Mouse (Mus musculus) gastrocnemius, postnatal 4 days (tissue): ENCODE results near the gene Eef1akmt3. TPM values are rescaled to one million over a fixed set of nuclear protein-coding genes. Genes with fewer than 3 reads are reported as not detected.

ENCODE experiments used
- DNase-seq, 2 experiments: peaks; one replicate each; pipeline ENCODE4 v3.0.0; 2021 to 2022; ENCODE audit warnings: low spot score in 2 of 2, mixed read lengths in 2 of 2
- total RNA-seq, 2 experiments: library from RNA; stranded (reverse); gene quantifications; 2 replicates each; pipeline ENCODE4 v1.2.3; 2021

Eef1akmt3 gene
- total RNA-seq, 2 experiments from 2014 or later = 0.78 to 1.1 TPM

DNA sequence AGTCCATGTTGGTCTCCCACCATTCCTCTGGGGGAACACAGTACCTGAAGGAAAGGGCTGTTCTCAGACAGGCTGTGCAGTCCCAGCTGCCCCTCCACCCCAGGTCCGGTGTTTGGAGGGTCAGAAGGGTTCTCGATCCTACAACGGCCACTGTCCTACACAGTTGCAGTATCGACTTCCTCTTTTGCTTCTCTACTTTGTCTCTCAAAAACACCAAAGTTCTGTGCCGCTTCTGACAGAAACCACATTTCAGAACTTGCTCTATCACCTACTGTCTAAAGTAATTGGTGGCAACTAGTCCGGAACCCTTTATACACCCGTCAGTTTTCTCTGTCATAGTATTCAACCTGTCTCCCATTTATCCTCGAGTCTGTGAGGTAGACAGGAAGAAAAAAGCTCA is 14.1 kb upstream of the Eef1akmt3 start:
- no peak for DNase-seq

DNA sequence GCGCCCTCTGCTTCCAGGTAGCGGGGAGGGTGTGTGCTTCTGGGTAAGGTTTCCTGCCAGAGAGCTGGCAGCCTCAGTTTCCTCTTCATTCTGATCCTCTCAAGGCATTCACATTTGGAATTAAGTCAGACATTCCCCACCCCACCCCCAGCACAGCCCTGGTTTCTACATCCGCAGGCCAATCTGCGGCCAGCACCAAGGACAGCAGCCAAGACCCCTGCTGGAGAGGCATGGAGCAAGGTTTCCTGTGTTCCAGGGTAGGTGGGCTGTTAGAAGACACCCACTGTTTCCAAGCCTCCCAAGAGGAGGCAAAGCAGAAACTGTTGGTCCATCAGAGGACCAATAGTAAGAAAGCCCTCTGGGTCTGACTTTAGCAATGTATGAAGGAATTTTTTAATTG is 13.3 kb upstream of the Eef1akmt3 start:
- DNase-seq = no peak

DNA sequence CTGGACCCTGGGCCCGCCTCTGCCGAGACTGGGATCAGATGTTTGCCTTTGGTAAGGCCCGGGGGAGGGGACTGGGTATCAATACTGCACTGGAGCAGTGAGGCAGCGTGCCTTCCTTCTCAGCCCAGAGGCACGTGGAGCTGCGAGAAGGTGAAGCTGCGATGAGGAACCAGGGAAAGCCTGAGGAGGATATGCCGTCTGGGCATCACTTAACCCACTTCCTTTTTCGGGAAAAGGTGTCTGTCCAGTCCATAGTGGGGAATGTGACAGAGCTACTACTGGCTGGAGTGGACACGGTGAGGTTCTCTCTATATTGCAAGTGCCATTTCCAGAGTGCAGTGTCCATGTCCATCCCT is 8.8 kb upstream of the Eef1akmt3 start:
- DNase-seq = no peak

DNA sequence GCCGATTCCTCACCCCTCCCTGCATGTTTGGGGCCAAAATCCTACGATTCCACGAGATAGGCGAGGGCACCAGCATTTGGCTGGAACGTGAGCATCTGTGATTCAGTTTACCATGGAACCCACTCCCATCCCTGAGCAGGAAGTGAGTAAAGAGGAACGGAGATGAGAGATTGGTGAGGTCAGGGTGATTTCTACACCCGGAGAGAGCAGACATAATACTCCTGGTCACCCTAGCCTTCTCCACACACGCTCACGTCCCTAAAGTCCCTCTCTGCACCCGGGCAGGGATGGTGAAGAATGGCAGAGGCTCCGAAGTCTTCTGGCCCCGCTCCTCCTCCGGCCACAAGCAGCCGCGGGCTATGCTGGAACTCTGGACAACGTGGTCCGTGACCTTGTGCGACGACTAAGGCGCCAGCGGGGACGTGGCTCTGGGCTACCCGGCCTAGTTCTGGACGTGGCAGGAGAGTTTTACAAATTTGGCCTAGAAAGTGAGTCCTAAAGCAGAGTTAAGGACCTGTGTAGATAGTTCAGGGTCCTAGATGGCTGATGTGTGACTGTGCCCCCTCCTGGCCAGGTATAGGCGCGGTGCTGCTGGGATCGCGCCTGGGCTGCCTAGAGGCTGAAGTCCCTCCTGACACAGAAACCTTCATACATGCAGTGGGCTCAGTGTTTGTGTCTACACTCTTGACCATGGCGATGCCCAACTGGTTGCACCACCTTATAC is 8.2 kb upstream of the Eef1akmt3 start:
- DNase-seq = no peak

DNA sequence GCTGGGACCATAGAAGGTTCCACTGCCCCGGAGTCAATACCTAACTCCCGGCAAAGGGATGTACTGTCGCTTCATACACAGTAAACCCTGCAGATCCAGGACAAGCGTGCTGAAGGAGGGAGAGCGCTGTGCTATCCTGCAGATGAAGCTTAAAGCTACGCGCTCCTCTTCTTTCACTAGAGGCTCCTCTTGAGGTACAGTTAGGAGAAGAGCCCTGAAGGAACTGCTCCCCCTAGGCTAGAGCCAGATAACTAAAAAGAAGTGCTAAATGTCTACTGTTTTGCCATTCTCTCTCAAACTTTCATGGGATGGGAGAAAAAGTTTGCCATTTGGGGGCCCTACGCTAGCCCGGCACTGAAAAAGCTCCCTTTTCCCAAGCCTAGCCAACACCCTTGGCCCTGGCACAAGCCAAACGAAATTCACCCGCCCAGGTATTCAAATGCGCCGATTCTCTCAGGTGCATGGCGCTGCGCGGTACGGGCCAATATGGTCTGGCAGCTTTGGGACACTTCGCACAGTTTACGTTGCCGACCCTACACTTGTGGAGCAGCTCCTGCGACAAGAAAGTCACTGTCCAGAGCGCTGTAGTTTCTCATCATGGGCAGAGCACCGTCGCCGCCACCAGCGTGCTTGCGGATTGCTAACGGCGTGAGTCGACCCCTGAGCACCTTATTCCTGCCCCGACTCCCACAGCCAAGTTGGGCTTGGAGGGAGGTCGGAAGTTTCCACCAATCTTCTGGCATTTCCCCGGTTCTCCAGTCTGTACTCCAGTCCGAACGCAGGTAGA is 7.5 kb upstream of the Eef1akmt3 start:
- DNase-seq = no peak

DNA sequence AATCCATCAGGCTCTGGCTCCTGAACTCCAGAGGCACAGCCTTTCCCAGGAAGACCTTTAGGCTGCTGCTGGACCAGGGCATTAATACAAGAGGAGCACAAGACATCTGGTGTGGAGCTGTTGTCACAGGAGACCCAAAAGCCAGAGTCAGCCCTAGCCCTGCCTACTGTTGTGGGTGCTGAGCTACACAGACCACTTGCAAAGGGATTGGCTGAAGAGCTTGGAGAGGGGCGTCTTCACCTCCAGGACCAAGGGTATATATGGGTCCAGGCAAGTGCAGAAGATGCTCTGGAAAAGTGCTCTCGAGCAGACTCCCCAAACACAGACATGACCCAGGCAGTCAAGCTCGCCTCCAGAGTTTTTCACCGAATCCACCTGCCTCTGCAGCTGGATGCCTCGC is 6.6 kb upstream of the Eef1akmt3 start, which contains the start of gene Cyp27b1:
Gene Cyp27b1 (plus strand): TSS at position 297 of the 400 bp plus-strand sequence.
- DNase-seq = no peak

DNA sequence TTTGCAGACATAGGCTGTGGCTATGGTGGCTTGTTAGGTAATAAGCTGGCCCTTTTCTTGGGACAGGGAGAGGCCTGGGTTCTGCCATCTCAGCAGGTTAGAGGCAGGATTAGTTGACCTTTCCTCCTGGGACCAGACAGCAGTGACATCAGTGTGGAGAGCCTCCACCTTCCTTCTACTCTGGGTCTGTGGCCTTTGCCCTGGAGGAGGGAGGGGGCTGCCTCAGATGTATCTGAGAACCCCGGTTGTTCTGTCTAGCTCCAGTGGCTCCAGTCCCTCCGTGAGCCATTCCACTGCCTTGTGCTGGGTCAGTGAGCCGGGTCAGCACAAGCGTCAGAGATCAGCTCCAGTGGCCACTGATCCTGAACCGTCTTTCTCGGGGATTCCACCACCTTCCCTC is 1.9 kb upstream of the Eef1akmt3 start:
- DNase-seq = no peak

DNA sequence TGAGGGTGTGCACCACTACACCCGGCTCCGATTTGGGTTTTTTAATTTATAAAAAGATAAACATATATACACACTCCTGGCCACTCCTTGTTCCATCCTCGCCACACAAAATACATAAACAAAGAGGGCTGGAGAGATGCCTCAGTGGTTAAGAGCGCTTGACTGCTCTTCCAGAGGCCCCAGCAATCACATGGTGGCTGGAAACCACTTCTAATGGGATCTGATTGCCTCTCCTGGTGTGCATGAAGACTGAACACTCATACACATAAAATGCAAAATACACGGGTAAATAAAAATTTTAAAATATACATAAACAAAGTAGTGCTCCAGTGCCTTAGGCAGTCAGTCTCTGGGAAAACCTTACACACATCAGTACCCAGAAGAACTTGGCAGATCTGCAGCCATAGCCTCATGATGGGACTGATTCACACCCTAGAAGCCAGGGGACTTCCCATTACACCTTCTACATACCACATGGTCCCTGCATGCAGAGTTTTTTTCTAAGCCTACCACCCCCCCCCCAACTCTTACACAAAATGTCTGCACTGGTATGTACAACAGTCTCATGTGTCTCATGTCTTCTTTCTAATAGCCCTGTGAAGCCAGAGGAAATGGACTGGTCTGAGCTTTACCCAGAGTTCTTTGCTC is 1.3 kb upstream of the Eef1akmt3 start:
- no peak for DNase-seq

DNA sequence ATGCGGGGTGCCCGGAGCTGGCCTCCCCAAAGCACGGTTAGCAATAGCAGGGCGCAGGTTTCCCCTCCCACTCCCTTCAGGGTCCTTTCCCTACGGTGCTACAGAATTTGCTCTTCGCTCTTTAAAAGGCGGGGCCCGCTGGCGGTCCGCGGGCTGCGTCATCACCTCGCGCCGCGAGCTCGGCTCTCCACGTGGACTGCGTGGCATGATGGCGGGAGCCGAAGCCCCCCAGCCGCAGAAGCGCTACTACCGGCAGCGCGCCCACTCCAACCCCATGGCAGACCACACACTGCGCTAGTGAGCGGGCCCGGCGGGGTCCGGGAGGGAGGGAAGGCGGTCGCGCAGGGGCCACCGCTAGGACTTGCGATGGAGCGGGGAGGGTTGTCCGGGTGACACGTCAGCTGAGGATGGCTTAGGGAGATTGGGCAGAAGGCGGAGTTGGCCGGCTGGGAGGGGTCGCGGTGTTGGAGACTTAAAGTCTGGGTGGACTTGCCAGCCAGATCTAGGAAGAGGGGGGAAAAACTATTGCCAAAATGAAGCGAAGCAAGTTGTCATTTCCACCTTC is 543 bp upstream of the Eef1akmt3 start:
- DNase-seq = peak; percentile 81 to 93

DNA sequence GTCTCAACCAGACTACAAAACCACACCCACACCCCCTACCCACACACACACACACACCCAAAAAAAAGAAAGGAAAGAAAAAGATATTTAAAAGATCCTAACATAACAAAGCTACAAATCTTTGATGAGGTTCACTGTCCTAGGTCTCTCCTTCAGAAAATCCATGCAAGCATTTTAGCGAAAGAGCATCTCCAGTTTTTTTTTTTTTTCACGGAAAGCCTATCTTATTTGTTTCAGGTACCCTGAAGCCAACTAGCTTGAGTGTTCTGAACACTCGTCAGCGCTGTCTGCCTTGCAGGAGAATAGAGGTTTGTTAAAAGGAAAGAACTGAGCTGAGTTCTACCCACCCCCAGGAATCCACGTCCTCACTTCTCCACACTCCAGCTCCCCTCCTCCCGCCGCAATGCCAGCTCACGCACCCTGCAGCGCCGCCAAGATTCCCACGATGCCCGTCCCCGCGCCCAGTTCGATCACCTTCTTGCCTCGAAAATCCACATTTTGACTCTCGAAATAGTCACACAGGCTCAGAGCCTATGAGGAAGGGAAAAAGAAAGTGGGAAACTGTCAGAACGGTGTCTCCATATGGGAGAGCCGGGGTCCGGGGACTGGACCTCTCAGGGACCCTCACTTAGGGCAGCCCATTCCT is 621 bp downstream of the Eef1akmt3 start:
- DNase-seq = peak in 1 of 2 experiments; percentile 43

DNA sequence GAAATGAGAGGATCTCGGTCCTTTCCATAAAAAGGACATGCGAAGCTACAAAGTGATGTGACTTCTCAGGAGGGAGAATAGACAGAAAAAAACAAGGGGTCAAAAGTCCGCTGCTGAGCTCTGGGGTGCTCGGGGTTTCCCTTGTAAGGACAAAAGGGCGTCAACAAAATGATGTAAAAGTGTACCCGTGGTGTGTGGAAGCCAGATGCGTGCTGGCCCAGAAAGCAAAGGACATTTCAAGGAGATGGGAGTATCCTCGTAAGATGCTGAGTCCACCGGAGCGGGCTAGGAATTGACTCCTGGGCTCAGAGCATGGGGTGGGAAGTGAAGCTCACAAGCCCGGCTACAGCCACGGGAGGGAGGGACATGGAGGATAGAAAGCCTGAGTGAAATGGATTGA is 3.7 kb downstream of the Eef1akmt3 start:
- DNase-seq = no peak

DNA sequence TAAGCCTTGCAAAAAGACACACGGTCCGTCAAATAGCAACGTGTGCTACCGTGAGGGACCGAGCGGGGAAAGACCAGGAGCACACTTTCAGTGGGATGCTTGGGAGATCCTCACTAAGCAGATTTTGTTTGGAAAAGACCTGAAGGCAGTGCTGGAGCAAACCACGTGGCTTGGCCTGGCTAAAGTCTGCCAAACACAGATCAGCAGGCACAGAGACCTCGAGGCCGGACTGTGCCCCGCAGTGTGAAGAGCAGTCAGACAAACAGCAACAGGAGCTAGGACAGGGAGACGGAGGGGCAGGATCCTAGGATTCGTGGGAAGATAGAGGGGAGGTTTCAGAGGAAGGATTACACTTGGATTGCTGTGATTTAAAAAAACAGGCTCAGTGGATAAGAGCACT is 5.0 kb downstream of the Eef1akmt3 start:
- no peak for DNase-seq

DNA sequence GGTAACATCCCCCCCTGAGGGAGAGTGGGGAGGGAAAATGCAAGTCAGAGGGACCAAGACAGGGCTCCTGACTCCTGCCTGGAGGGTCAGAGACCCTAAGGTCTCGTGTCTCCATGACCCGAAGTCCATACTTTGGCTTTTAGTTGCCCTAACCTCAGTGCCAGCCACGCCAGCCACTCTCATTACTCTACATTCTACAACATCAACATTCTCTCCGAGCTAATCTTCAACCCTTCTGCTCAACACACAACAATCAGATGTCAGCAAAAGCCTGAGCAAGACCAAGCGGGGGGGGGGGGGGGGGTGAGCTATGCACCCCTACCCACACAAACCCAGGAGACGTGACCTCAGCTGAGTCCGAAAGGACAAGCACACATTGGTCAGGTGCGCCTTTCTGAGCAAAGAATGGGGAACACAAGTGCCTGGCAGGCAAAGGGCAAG is 8.0 kb downstream of the Eef1akmt3 start:
- DNase-seq = no peak

DNA sequence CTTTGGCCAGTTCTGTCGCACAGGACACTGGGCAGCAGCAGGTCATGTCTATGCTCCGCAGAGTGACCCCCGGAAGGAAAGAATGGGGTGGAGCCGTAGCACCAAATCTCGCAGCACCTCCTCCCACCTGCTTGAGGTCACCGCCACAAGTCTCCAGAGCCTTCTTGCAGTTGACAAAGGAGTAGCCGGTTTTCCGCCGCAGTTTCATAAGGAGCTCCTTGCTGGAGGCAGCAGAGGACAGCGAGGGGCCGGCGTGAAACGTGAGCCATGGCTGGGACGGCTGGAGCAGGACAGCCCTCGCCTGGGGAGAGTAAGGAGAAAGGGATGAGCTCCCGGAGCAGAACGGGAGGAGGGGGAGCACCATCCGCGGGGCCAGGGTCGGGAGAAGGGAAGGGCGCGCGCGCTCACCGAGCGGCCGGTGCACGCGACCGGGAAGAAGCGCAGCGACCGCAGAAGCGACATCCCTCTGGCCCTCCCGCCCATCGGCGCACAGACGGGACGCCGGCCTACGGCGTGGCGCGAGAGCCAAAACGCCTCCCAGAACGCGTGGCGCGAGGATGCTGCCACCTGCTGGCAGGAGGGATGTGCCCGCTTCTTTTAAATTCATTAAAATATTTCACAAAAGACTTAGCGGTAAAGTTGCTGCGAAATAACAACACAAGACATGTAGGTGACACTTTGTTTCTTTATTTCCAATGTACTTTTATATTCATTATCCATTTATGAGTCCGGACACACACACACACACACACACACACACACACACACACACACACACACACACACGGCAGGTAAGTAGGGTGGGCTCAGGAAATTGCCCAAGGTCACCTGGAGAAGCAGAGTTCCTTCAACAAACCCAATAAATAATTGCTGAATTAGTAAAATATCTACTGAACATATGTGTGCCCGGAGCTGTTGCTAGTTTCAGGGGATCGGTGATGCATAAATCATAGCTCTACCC is 10.7 kb downstream of the Eef1akmt3 start, which contains the start of gene Tsfm:
Gene Tsfm (minus strand): TSS at position 505 of the 961 bp plus-strand sequence.
- peak; percentile 93 to 94 for DNase-seq

DNA sequence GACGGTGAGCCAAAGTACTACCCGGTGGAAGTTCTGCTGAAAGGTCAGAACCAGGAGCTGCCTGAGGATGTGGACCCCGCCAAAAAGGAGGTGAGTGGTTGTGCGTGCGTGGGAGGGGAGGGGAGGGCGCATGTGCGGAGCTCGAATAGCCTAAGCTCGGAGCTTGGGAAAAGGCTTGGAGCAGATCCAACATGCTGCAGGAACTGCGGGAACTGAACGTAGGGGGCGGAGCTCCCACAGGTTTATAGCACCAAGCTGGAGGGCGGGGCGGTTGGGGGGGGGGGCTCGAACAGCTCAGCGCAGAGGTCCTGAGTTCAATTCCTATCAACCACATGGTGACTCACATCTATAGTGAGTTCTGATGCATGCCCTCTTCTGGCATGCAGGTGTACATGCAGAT is 22.9 kb downstream of the Eef1akmt3 start:
- no peak for DNase-seq

DNA sequence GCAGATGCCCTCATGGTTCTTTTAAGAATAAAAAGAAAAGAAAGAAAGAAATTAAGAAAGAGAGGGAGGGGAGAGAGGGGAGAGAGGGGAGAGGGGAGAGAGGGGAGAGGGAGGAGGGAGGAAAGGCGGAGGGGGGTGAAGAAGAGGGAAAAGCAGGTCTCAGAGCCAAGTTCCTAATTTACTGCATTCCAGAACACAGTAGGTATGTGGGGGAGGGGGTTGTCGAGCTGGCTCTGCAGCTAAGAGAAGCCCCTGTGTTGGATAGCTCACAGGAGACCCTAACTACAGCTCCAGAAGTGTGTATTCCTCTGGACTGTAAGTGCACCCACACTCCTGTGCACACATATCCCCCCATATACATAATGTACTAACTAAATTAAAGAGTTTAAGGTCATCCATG is 24.2 kb downstream of the Eef1akmt3 start:
- no peak for DNase-seq

DNA sequence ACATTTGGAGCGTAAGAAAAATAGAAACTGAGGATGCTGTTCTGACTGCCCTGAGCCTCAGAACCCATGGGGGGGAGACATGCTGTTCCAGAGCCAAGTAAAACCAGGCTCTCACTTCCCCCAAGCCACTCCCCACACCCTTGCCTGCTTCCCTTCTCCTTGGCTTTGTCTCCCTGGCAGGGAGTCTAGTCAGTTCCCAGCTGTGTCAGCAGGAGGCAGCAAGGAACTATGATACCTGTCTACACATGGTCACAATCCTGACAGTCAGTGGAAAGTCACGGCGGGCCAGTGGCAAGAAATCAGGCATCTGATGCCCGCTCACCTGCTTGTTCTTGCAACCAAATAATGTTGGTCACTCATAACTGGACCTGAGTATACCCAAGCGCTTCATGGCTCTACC is 24.8 kb downstream of the Eef1akmt3 start:
- DNase-seq = no peak

DNA sequence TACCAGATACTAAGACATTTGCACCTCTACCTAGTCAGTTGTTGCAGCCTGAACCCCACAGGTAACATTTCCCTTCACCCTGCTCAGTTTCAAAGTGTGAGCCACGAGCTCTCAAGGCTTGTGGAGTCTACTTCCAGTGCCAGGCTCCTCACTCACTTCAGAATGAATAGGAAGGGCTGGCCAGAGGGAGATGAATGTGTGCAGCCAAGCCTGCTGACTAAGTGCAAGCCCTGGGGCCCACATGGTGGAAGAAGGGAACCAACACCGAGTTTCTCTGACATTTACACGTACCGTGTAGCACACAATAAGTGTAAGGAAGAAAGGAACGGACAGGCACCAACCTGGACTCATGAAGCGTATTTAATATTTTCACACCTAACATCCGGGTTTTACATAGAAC is 37.5 kb downstream of the Eef1akmt3 start:
- no peak for DNase-seq

DNA sequence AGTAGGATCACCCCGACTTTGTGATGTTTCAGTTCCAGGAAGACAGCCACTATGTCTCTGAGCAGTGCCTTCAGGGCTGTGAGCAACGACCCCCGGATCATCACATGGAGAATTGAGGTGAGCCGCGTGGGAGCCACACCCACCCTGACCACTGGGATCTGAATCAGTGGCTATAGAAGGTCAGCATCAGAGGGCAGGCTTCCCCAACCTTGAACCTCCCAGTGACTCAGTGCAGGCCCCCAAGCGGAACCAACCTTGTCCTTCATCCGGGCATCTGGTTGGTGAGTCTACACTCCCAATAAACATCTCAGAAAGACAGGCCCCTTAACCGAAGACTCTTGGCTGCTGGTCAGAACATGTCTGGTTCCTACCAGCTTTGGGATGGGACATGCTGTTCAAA is 38.0 kb downstream of the Eef1akmt3 start:
- DNase-seq = no peak

DNA sequence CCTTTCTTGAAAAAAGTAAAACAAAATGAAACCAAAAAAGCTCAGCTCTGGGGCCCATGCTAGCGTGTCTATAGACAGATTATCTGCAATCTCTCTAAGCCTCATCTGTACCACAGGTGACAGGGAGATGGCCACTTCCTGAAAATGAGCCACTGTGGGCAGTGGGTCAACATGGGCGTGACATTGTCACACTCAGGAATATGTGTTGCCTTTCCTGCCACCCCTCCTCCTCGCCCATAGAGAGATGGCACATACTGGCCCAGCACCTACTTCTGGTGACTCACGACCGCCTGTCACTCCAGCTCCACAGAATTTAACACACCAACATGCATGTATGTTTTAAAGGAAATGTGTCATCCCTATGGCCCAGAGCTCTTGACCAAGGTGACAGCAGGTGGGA is 38.5 kb downstream of the Eef1akmt3 start:
- DNase-seq = no peak
